Mouse (Mus musculus) monocyte, adult 5-6 weeks (primary cell): ENCODE measurements around the gene Fibcd1. TPM values are rescaled to one million over a fixed set of nuclear protein-coding genes. Genes with fewer than 3 reads are reported as not detected.
A peak's percentile ranks its signal among the peaks of the same experiment; 100 is the strongest.

Experiments
- ATAC-seq: fragments of 153-309, 156-312 bp; replicated peaks from 2 replicates; pipeline ENCODE4 v1.8.0; 2017; ENCODE audit warnings: mild to moderate bottlenecking; ENCODE audit not compliant: low TSS enrichment, insufficient number of reproducible peaks, severe bottlenecking, poor library complexity, low FRiP score
- total RNA-seq: library from RNA; stranded (forward); fragments of 200-1000, 200-491, 200-594 nt; gene quantifications from 3 replicates; pipeline ENCODE4 v1.2.3, GENCODE M21; 2017

Fibcd1 gene
- 0.19 TPM in 1 of 3 replicates, not detected in the others for total RNA-seq

GRCm38 (mm10) chr2:31845896-31846691 is at the start of gene Fibcd1:
Gene Fibcd1 (minus strand): TSS chr2:31846005.
- no peak for ATAC-seq

- no peak for ATAC-seq
These were observed 48.5 kb upstream of the Fibcd1 start for GRCm38 (mm10) chr2:31894221-31894870.

GRCm38 (mm10) chr2:31893110-31893669 is 47.4 kb upstream of the Fibcd1 start:
- ATAC-seq = no peak

- no peak for ATAC-seq
These were observed 45.4 kb upstream of the Fibcd1 start for GRCm38 (mm10) chr2:31891219-31891618.

GRCm38 (mm10) chr2:31888871-31889270 is 43.1 kb upstream of the Fibcd1 start:
- ATAC-seq = no peak

- ATAC-seq = no peak
These were observed 41.2 kb upstream of the Fibcd1 start, which contains the start of gene Lamc3 for GRCm38 (mm10) chr2:31887030-31887429. Gene Lamc3 (plus strand): TSS chr2:31887291.

GRCm38 (mm10) chr2:31884806-31885205 is 39.0 kb upstream of the Fibcd1 start:
- no peak for ATAC-seq

- no peak for ATAC-seq
These were observed 37.3 kb upstream of the Fibcd1 start for GRCm38 (mm10) chr2:31883061-31883460.

GRCm38 (mm10) chr2:31880868-31881267 is 35.1 kb upstream of the Fibcd1 start:
- 0 out of 2 replicates have a peak, but pooled peaks have one; percentile 25 for ATAC-seq

GRCm38 (mm10) chr2:31878610-31879009 is 32.8 kb upstream of the Fibcd1 start:
- no peak for ATAC-seq

- ATAC-seq = no peak
These were observed 30.6 kb upstream of the Fibcd1 start for GRCm38 (mm10) chr2:31876446-31876845.

GRCm38 (mm10) chr2:31874290-31874855 is 28.6 kb upstream of the Fibcd1 start:
- no peak for ATAC-seq

GRCm38 (mm10) chr2:31870683-31871082 is 24.9 kb upstream of the Fibcd1 start:
- ATAC-seq = no peak

- ATAC-seq = no peak
These were observed 23.9 kb upstream of the Fibcd1 start for GRCm38 (mm10) chr2:31869692-31870091.

GRCm38 (mm10) chr2:31868538-31869164 is 22.8 kb upstream of the Fibcd1 start:
- ATAC-seq = no peak

- ATAC-seq = no peak
These were observed 22.1 kb upstream of the Fibcd1 start for GRCm38 (mm10) chr2:31867773-31868537.

- no peak for ATAC-seq
These were observed 20.0 kb upstream of the Fibcd1 start for GRCm38 (mm10) chr2:31865794-31866193.

- ATAC-seq = no peak
These were observed 19.5 kb upstream of the Fibcd1 start for GRCm38 (mm10) chr2:31865322-31865721.
